Mouse (Mus musculus): ENCODE data around the gene Frat1. TPM values are rescaled to one million over a fixed set of nuclear protein-coding genes. Genes with fewer than 3 reads are reported as not detected.

The Frat1 gene
- total and polyA plus RNA-seq, 2 experiments from 2014 or later, result 33.0 to 34.3 TPM

DNA sequence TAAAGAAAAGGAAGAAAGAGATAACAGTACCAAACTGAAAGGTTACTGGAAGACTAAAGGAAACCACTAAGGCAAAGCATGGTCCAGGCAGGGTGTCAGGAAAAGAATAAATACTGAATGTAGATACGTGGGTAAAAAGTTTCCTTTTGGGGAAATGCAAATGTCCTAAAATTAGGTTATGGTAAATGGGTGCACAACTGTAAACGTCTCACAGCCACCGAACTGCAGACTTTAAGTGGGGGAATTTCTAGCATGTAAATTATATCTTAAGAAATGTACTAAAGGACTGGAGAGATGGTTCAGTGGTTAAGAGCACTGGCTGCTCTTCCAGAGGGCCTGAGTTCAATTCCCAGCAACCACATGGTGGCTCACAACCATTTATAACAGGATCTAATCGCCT is 11.0 kb upstream of the Frat1 start:
- Histone ChIP-seq H3K4me1 (ENCODE audit: insufficient read depth, low read length) (no peaks in the 10 kb centered on the region), H3K27ac (ENCODE audit: low read depth, low read length) (no peak overlapping the region), H3K4me2 (ENCODE audit: low read depth, low read length, poor library complexity, severe bottlenecking) (no peak overlapping the region), H3K9me3 (ENCODE audit: low read length) (no peaks in the 10 kb centered on the region), H3K36me3 (ENCODE audit: insufficient read depth, low read length) (no peaks in the 10 kb centered on the region), H3K4me3 (ENCODE audit: low read depth, low read length) (no peak overlapping the region), H3K27me3 (ENCODE audit: insufficient read depth, low read length) (no peaks in the 10 kb centered on the region), H3K9ac (replicated peaks; ENCODE audit: low read length, poor library complexity, severe bottlenecking) (no peak overlapping the region)
- ATAC-seq (ENCODE audit: low FRiP score), result no peak
- TF ChIP-seq CTCF (IDR thresholded peaks at IDR 0.05), result no peak
- 84% methylated on average over 4 of the region's 4 CpGs for WGBS
- no peak for DNase-seq (ENCODE audit: low spot score)

DNA sequence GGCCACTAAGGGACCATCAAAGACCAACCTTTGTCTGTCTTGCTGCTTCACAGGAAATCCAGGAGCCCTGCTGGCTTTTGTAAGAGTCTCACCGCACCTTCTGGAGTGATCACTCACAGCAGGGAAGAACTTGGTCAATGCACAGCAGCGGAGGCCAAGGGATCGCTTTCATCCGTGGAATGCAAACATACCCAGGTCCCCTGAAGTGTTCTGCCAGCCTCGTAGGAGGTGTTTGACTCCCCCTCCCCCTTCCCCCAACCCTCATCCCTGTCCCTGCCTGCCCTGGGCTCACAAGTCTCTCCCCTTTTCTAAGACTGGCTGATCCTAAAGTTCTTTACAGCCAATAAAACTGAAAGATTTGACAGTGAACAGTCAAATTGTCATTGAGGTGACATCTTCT is 8.3 kb upstream of the Frat1 start:
- Histone ChIP-seq H3K36me3 (ENCODE audit: insufficient read depth, low read length) (no peaks in the 10 kb centered on the region), H3K4me1 (ENCODE audit: insufficient read depth, low read length) (no peaks in the 10 kb centered on the region), H3K4me3 (ENCODE audit: low read depth, low read length) (no peak overlapping the region), H3K27me3 (ENCODE audit: insufficient read depth, low read length) (no peaks in the 10 kb centered on the region), H3K4me2 (ENCODE audit: low read depth, low read length, poor library complexity, severe bottlenecking) (no peak overlapping the region), H3K27ac (ENCODE audit: low read depth, low read length) (no peak overlapping the region), H3K9ac (replicated peaks; ENCODE audit: low read length, poor library complexity, severe bottlenecking) (no peak overlapping the region), H3K9me3 (ENCODE audit: low read length) (no peaks in the 10 kb centered on the region)
- DNase-seq (ENCODE audit: low spot score) (no peak), ATAC-seq (ENCODE audit: low FRiP score) (no peak)
- 15% methylated on average over 5 of the region's 5 CpGs for WGBS
- no peak for TF ChIP-seq CTCF (IDR thresholded peaks at IDR 0.05)

GRCm38 (mm10) chr19:41822589-41822988 is 7.2 kb upstream of the Frat1 start:
- WGBS, result 80% methylated on average over 1 of the region's 1 CpGs
- H3K4me3 ChIP-seq (ENCODE audit: low read depth, low read length), result no peak overlapping the region
- H3K4me1 ChIP-seq (ENCODE audit: insufficient read depth, low read length), result no peaks in the 10 kb centered on the region
- no peaks in the 10 kb centered on the region for H3K36me3 ChIP-seq (ENCODE audit: insufficient read depth, low read length)
- no peaks in the 10 kb centered on the region for H3K9me3 ChIP-seq (ENCODE audit: low read length)
- DNase-seq (ENCODE audit: low spot score), result no peak
- H3K4me2 ChIP-seq (ENCODE audit: low read depth, low read length, poor library complexity, severe bottlenecking), result no peak overlapping the region
- TF ChIP-seq CTCF (IDR thresholded peaks at IDR 0.05), result no peak
- no peak overlapping the region for H3K27ac ChIP-seq (ENCODE audit: low read depth, low read length)
- no peak overlapping the region for H3K9ac ChIP-seq (replicated peaks; ENCODE audit: low read length, poor library complexity, severe bottlenecking)
- no peak for ATAC-seq (ENCODE audit: low FRiP score)
- no peaks in the 10 kb centered on the region for H3K27me3 ChIP-seq (ENCODE audit: insufficient read depth, low read length)

DNA sequence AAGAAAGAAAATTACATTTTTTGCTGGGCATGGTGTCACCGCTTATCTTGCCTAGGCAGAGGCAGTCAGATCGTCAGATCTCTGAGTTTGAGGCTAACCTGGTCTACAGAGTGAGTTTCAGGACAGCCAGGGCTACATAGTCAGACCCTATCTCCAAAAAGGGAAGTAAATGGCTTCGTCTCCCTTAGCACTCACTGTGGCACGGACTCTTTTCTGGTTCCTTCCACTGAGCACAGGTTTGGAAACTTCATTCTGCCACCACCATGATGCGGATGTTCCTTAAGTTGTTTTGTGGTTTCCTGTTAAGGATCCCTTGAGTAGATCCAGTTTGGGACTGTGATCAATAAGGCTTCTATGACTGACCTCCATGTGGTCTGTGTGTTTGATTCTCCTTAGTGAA is 4.8 kb upstream of the Frat1 start:
- 78% methylated on average over 5 of the region's 5 CpGs for WGBS
- ATAC-seq (ENCODE audit: low FRiP score) (no peak), DNase-seq (ENCODE audit: low spot score) (no peak)
- Histone ChIP-seq H3K9ac (replicated peaks; ENCODE audit: low read length, poor library complexity, severe bottlenecking) (no peak overlapping the region), H3K36me3 (ENCODE audit: insufficient read depth, low read length) (no peaks in the 10 kb centered on the region), H3K27me3 (ENCODE audit: insufficient read depth, low read length) (no peaks in the 10 kb centered on the region), H3K4me1 (ENCODE audit: insufficient read depth, low read length) (no peaks in the 10 kb centered on the region), H3K9me3 (ENCODE audit: low read length) (no peaks in the 10 kb centered on the region), H3K4me2 (ENCODE audit: low read depth, low read length, poor library complexity, severe bottlenecking) (no peak overlapping the region), H3K27ac (ENCODE audit: low read depth, low read length) (no peak overlapping the region), H3K4me3 (ENCODE audit: low read depth, low read length) (no peak overlapping the region)
- TF ChIP-seq CTCF (IDR thresholded peaks at IDR 0.05), result no peak

GRCm38 (mm10) chr19:41826529-41826928 is 3.2 kb upstream of the Frat1 start:
- DNase-seq (ENCODE audit: low spot score), result no peak
- no peak overlapping the region for H3K4me3 ChIP-seq (ENCODE audit: low read depth, low read length)
- peaks cover 1% of the 10 kb centered on the region for H3K4me1 ChIP-seq (ENCODE audit: insufficient read depth, low read length)
- H3K9ac ChIP-seq (replicated peaks; ENCODE audit: low read length, poor library complexity, severe bottlenecking), result no peak overlapping the region
- no peak overlapping the region for H3K4me2 ChIP-seq (ENCODE audit: low read depth, low read length, poor library complexity, severe bottlenecking)
- no peaks in the 10 kb centered on the region for H3K27me3 ChIP-seq (ENCODE audit: insufficient read depth, low read length)
- H3K27ac ChIP-seq (ENCODE audit: low read depth, low read length), result no peak overlapping the region
- WGBS, result 82% methylated on average over 3 of the region's 3 CpGs
- no peak for TF ChIP-seq CTCF (IDR thresholded peaks at IDR 0.05)
- no peak for ATAC-seq (ENCODE audit: low FRiP score)
- no peaks in the 10 kb centered on the region for H3K9me3 ChIP-seq (ENCODE audit: low read length)
- no peaks in the 10 kb centered on the region for H3K36me3 ChIP-seq (ENCODE audit: insufficient read depth, low read length)

DNA sequence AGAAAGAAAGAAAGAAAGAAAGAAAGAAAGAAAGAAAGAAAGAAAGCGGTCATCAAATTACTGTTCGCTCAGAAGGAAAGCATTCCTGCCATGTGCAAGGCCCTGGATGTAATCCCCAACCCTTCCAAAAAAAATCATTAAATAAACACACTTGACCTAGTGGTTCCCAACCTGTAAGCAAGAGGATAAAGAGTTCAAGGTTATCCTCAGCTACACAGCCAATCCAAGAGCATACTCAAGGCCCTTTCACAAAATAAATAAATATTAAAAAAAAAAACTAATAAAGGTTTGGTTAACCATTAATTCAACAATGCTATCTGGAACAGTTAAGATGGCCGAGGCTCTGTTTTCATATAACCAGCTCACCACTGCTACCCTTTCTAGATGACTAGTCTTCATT is 829 bp upstream of the Frat1 start:
- Histone ChIP-seq H3K4me1 (ENCODE audit: insufficient read depth, low read length) (peaks cover 15% of the 10 kb centered on the region), H3K36me3 (ENCODE audit: insufficient read depth, low read length) (no peaks in the 10 kb centered on the region), H3K9me3 (ENCODE audit: low read length) (no peaks in the 10 kb centered on the region), H3K9ac (replicated peaks; ENCODE audit: low read length, poor library complexity, severe bottlenecking) (peak overlapping the region; percentile 54), H3K4me2 (ENCODE audit: low read depth, low read length, poor library complexity, severe bottlenecking) (peak overlapping the region; percentile 91), H3K4me3 (ENCODE audit: low read depth, low read length) (peak overlapping the region; percentile 75), H3K27ac (ENCODE audit: low read depth, low read length) (peak overlapping the region; percentile 84), H3K27me3 (ENCODE audit: insufficient read depth, low read length) (no peaks in the 10 kb centered on the region)
- DNase-seq (ENCODE audit: low spot score), result no peak
- TF ChIP-seq CTCF (IDR thresholded peaks at IDR 0.05), result no peak
- WGBS, result 77% methylated on average over 3 of the region's 3 CpGs
- no peak for ATAC-seq (ENCODE audit: low FRiP score)
